Mouse (Mus musculus) 3T3-L1 (cell line): ENCODE data around the gene Dusp19.

ENCODE experiments used
- DNase-seq: peaks from one replicate; pipeline ENCODE4 v3.0.0-alpha.2; 2015; ENCODE audit warnings: low read depth, low spot score

The Dusp19 gene

DNA sequence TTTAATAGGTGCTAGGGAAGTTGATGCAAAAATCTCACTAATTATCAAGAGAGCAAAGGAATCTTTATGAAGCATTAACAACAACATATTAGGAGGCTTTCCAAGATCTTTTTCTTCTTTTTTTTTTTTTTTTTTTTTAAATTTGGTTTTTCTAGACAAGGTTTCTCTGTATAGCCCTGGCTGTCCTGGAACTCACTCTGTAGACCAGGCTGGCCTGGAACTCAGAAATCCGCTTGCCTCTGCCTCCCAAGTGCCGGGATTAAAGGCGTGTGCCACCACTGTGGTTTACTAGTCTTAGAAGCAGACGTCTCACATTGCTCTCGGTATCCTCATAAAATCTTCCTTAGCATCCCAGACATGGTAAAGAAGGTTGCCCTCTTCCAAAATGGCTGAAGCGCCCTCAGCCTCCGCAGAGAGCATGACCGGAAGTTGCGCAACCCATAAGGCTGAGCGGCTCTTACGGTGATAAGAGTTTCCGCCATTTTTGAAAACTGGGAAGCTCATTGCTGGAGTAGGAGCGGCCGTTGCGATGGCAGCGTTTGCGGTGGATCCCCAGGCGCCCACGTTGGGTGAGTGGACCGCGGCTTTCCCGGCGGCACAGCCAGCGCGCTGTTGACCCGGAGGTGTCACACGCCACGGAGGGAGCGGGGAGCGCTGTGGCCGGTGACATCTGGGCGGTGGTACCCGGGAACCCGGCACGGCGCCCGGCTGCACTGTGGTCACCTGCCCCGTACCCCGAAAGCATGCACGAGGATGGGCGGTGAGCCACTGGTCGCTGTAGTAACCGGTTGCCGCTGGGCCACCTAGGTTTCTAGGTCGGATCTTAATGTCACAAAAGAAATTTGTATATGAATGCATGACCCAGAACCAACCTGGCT is 21.8 kb downstream of the Dusp19 start:
- DNase-seq = peak; percentile 97

DNA sequence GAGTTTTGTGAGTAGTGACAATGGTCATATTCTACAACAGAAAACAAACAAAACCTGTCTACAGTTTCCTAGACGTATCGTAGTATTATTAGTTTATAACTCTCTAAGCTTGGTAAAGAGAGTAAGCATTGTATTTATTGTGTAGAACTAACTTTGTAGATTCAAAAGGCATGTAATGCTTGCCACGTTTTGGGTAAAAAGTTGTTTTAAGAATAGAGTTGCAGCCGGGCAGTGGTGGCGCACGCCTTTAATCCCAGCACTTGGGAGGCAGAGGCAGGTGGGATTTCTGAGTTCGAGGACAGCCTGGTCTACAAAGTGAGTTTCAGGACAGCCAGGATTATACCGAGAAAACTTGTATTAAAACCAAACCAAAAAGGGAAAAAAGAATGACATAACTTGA is 22.6 kb downstream of the Dusp19 start:
- DNase-seq = peak; percentile 33

DNA sequence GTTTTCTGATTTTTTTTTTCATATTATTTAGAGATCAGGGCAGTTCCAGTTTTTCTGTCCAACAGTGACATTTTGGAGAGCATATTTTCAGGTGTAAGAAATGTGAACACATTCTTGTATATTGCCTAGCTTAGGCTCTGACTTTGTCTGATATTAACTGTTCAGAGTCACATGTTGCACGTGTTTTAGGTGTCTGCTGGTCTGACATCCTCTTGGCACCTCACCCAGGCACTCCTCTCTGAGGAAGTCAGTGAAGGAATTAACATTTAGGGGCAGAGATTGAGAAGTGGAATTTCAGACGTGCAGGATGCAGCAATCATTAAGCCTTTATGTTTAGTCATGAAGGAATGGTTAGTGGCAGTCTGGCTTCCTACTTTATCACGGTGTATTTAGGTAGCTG is 23.0 kb downstream of the Dusp19 start:
- DNase-seq = peak; percentile 55

DNA sequence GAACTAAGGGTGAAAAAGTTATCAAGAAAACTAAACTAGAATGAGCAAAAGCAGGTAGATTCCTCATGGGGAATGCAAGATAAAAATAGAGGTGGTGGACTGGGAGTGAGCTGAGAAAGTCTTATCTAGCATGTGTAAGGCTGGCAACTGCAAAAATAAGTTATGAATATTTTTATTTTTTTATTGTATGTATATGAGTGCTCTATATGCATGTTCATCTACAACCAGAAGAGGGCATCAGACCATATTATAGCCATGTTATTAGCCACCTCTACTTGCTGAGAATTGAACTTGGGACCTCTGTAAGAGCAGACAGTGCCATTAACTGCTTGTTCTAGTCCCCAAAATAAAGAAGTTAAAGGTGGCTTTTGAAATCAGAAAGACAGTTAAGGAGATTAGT is 44.6 kb downstream of the Dusp19 start:
- peak; percentile 49 for DNase-seq

DNA sequence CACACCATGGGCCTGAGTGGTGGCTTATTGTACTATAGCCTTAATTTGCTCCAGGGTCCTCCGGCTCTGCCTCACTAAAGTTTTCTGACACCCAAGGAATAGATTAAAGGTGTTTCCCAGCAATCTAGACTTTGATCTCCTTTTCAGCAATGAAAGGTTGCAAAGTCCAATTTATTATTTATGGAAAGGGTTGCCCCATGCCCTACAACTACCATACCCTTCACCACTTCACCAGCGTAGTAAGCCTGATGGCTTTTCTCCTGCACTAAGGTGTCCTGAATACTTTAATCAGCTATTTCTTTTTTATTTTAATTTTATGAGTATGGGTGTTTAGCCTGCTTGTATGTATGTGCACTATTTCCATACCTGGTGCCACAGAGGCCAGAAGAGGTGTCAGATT is 45.8 kb downstream of the Dusp19 start:
- no peak for DNase-seq

DNA sequence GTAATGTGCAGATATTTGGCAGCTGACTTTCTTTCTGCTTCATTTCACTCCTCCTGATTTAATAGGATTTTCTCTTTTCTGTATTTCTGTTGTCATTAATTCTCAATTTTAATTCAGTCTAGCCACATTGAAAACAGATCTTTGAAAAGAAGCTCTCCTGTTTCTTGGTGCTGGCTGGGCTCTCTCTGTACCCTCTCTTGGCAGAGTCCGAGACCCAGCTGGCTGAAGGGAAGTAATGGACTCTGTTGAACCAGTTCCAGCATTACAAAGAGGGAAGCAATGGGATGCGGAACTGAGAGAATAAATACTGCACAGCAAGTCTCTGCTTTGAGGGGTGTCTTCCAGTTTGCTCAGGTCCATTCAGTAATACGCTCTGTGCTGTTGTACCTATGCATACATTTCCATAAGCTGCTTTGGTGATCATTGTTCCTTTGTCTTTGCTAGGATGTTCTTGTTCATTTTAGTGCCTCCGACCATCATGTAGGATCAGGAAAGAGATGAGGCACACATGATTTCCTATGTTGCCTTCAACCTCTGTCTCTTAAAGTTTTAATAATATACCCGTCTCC is 50.6 kb downstream of the Dusp19 start:
- DNase-seq = no peak

DNA sequence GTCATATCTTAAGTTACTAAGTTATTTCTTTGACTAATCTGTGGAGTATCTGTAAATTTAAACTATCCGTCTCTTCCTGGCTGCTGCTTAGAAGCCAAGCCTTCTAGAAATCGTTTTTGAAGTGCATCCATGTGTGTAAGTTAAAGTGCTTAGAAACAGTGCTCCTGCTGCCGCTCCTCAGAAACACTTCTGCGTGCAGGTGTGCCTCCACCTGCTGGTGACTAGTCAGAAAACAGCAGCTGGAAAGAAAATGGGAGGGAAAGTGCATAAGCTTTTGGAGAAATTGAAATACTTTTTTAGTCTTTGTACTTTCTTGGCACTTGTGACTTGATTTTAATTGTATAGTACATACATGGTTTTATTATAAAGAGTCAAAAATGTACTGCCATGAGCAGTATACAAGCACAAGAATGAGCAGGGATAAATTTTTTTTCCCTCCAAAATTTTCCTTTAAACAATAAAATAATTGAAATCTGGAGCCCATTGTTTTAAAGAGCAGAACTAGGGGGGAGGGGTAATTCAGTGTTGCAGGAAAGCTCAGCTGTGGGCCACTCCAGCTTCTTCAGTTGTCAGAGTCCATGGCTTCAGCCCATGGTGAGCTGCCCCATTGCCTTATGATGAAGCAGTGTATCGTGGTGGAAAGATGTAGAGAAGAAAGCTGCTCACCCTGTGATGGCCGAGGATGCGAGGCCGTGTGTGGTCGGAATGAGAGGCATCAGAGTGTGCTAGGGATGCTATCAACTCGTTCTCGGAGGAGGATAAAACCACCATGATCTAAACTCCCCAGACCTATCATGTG is 53.2 kb downstream of the Dusp19 start:
- DNase-seq = peak; percentile 40

DNA sequence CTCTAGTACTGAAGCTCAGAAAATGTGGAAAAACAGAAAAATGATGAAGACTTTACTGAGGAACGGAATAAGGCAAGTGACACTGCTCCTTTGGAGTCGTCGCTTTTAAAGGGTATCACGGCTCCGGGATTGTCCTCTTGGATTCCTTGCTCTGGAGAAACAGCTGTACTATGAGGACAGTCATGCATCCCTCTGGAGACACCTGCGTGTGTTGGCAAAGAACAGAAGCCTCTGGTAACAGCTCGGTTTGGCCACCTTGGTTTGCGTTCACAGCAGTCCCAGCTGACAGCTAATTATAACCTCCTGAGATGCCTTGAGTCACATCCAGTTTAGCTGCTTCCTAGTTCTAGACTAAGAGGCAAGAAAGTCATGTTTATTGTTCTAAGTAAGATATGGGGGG is 62.0 kb downstream of the Dusp19 start:
- no peak for DNase-seq
